Mouse (Mus musculus) myocyte (in vitro differentiated cells): ENCODE results near the gene Ccr10.

Source experiments
- CEBPB ChIP-seq: IDR thresholded peaks from 2 replicates; pipeline ENCODE4 v1.6.1; 2011; ENCODE audit warnings: mild to moderate bottlenecking, moderate library complexity; ENCODE audit not compliant: poor library complexity, insufficient read depth, severe bottlenecking
- E2F4 ChIP-seq: IDR thresholded peaks from one replicate; pipeline ENCODE4 v1.6.1; 2011; ENCODE audit warnings: mild to moderate bottlenecking, control low read depth, moderate library complexity; ENCODE audit not compliant: insufficient read depth
- MAX ChIP-seq: IDR thresholded peaks from one replicate; pipeline ENCODE4 v1.6.1; 2011; ENCODE audit warnings: low read depth, mild to moderate bottlenecking, control low read depth
- MYOD1 ChIP-seq, 3 experiments: IDR thresholded peaks; one replicate each; pipeline ENCODE4 v1.6.1; 2011; ENCODE audit warnings: control low read depth in 2 of 3, low read depth in 2 of 3, mild to moderate bottlenecking in 2 of 3, moderate library complexity in 1 of 3; ENCODE audit not compliant: insufficient read length in 2 of 3, control insufficient read depth in 1 of 3
- MYOG ChIP-seq, 3 experiments: IDR thresholded peaks; one replicate each; pipeline ENCODE4 v1.6.1; 2011; ENCODE audit warnings: control low read depth in 2 of 3, low read depth in 2 of 3, mild to moderate bottlenecking in 2 of 3; ENCODE audit not compliant: insufficient read length in 2 of 3, control insufficient read depth in 1 of 3, insufficient read depth in 1 of 3
- POLR2A ChIP-seq: IDR thresholded peaks from one replicate; pipeline ENCODE4 v1.6.1; 2011; ENCODE audit warnings: low read depth, mild to moderate bottlenecking, control low read depth, moderate library complexity; ENCODE audit not compliant: insufficient read length
- POLR2AphosphoS2 ChIP-seq: IDR thresholded peaks from one replicate; pipeline ENCODE4 v1.6.1; 2011; ENCODE audit warnings: low read depth, control low read depth; ENCODE audit not compliant: insufficient read length
- SRF ChIP-seq: IDR thresholded peaks from one replicate; pipeline ENCODE4 v1.6.1; 2011; ENCODE audit warnings: low read depth; ENCODE audit not compliant: control insufficient read depth, insufficient read length
- TCF12 ChIP-seq: IDR thresholded peaks from one replicate; pipeline ENCODE4 v1.6.1; 2011; ENCODE audit warnings: mild to moderate bottlenecking, control low read depth; ENCODE audit not compliant: poor library complexity, insufficient read depth, severe bottlenecking
- TCF3 ChIP-seq: IDR thresholded peaks from one replicate; pipeline ENCODE4 v1.6.1; 2011; ENCODE audit warnings: low read depth, control low read depth; ENCODE audit not compliant: insufficient read length
- USF1 ChIP-seq: IDR thresholded peaks from one replicate; pipeline ENCODE4 v1.6.1; 2011; ENCODE audit warnings: low read depth, mild to moderate bottlenecking, control low read depth, moderate library complexity

DNA sequence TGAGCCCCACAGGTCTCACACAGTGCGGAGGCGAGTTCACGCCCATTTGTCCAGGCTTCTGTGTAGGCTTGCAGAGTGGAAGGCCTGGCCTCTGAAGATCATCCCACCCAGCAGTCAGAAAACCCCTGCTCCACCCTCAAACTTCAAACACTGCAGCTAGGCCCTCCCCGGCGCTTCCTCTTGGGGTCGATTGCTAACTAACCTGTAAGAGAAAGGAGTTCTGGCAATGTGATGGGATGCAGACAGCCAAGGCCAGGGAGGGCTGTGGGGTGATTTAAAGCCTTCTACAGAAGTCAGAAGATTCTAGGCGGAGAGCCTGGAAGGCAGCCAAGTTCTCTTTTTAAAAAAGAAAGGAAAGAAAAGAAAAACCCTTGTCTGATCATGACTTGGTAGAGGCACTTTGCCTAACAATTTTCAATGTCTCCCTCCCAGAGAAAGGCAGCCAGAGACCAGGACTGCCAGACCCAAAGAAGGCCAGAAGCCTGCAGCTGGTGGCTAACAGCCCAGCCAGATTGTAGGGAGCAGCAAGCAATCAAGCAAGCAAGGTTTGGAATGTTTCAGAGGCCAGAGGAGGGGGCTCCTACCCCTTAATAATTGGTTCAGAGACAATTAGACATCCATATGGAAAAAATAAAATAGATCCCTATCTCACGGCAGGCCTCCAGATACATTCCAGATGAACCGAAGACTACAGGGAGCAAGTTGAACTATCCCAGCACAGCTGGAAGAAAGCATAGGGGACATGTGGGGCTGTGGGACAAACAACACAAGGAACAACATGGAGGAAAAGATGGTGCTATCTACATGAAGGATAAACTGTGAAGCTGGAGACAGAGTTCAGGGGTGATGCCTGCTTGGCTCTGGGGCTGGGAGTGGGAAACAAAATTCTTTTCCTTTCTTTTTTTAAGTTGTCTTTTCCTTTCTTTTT lies 25.8 kb downstream of the Ccr10 start:
- TF ChIP-seq MAX: no peak
- no peak for TF ChIP-seq POLR2A
- no peak for TF ChIP-seq MYOD1 (IDR thresholded peaks at IDR 0.05; ENCODE audit: control insufficient read depth in 1 of 3, insufficient read length in 2 of 3, low read depth in 2 of 3)
- TF ChIP-seq TCF3: no peak
- no peak for TF ChIP-seq CEBPB
- TF ChIP-seq USF1: no peak
- no peak for TF ChIP-seq MYOG (IDR thresholded peaks at IDR 0.05; ENCODE audit: control insufficient read depth in 1 of 3, insufficient read depth in 1 of 3, insufficient read length in 2 of 3, low read depth in 2 of 3)
- TF ChIP-seq E2F4: no peak
- no peak for TF ChIP-seq POLR2AphosphoS2
- no peak for TF ChIP-seq TCF12
- no peak for TF ChIP-seq SRF
